32 mouse cellular contexts compared by ENCODE assay signal in genomic region chr17:68312286-68312927, GRCm38 (mm10). TPM values are rescaled to one million over a fixed set of nuclear protein-coding genes. Genes with fewer than 3 reads are reported as not detected.
DNase-seq lines count a peak whose midpoint lies in the region; ATAC-seq and TF ChIP-seq lines count a peak whose summit lies in the region.
"Had no signal": no experiment of that assay in that cellular context is flagged by ENCODE, and none has a peak within 500 bp of the region (broad histone marks: within the 10 kb centered on the region; RNA-seq: fewer than 3 reads in every experiment).

No protein-coding gene starts in this region.

- WGBS in liver, postnatal 0 days (ENCODE audit: insufficient replicate concordance) = 64% methylated on average over 5 of the region's 5 CpGs
- 73% methylated on average over 5 of the region's 5 CpGs for WGBS in intestine, embryonic 16.5 days

- no peak for TF ChIP-seq CTCF in liver, postnatal 0 days (IDR thresholded peaks at IDR 0.05; ENCODE audit: low read depth)

- H3K4me3 ChIP-seq in liver, postnatal 0 days (ENCODE audit: low read depth, low read length) = no peak overlapping the region
- H3K4me3 ChIP-seq in intestine, embryonic 16.5 days (ENCODE audit: low read length) = no peak overlapping the region
- H3K4me3 ChIP-seq: embryonic facial prominence, embryonic 12.5 days; embryonic facial prominence, embryonic 15.5 days; gastrocnemius, adult 2 months; heart, embryonic 10.5 days; heart, embryonic 13.5 days had no signal

- H3K9me3 ChIP-seq in liver, postnatal 0 days (ENCODE audit: low read length) = no peaks in the 10 kb centered on the region
- no peaks in the 10 kb centered on the region for H3K9me3 ChIP-seq in intestine, embryonic 16.5 days (ENCODE audit: control insufficient read depth, low read length)
- H3K9me3 ChIP-seq: embryonic facial prominence, embryonic 12.5 days; embryonic facial prominence, embryonic 15.5 days; heart, embryonic 10.5 days; heart, embryonic 13.5 days had no signal

- TF ChIP-seq EP300 in liver, postnatal 0 days (IDR thresholded peaks at IDR 0.05; ENCODE audit: low read depth) = no peak

- peak; percentile 80 for ATAC-seq in liver, postnatal 0 days
- ATAC-seq in intestine, embryonic 16.5 days = peak; percentile 79
- ATAC-seq: forebrain, embryonic 14.5 days; forebrain, postnatal 0 days; hindbrain, postnatal 0 days; Patski had no signal

- DNase-seq in heart, adult 11 months = peak; percentile 71
- DNase-seq in heart, adult 8-10 months (ENCODE audit: low spot score) = no peak
- DNase-seq in liver, postnatal 0 days = no peak
- DNase-seq in liver = no peak
- peak; percentile 11 for DNase-seq in skeletal muscle tissue, adult 2 months (ENCODE audit: low read depth, low spot score)
- no peak for DNase-seq in spleen, adult 18-20 months
- DNase-seq in adrenal gland, postnatal 36 days = no peak
- DNase-seq: adrenal gland, postnatal 10 days; cerebellum, adult 11-12 months; cerebellum, adult 8-10 months; cerebellum, postnatal 10 days; forebrain, postnatal 0 days; gastrocnemius, adult 2 months; gastrocnemius, postnatal 14 days; heart, adult 18-20 months; heart, postnatal 14 days; heart, postnatal 4 days had no signal

- no peaks in the 10 kb centered on the region for H3K27me3 ChIP-seq in liver, postnatal 0 days (ENCODE audit: insufficient read depth, low read length)
- no peaks in the 10 kb centered on the region for H3K27me3 ChIP-seq in intestine, embryonic 16.5 days (replicated peaks; ENCODE audit: control insufficient read depth, insufficient read depth, low read length)
- H3K27me3 ChIP-seq: CH12.LX; embryonic facial prominence, embryonic 12.5 days; embryonic facial prominence, embryonic 15.5 days; heart, embryonic 13.5 days had no signal

- no peak overlapping the region for H3K27ac ChIP-seq in liver, postnatal 0 days (ENCODE audit: low read depth)
- no peak overlapping the region for H3K27ac ChIP-seq in intestine, embryonic 16.5 days (ENCODE audit: low read length)
- H3K27ac ChIP-seq: embryonic facial prominence, embryonic 12.5 days; embryonic facial prominence, embryonic 15.5 days; gastrocnemius, adult 2 months; heart, embryonic 10.5 days; heart, embryonic 13.5 days; hindbrain, embryonic 14.5 days; hindbrain, postnatal 0 days had no signal

- H3K36me3 ChIP-seq in liver, postnatal 0 days (replicated peaks; ENCODE audit: insufficient read depth, low read length) = no peaks in the 10 kb centered on the region
- no peaks in the 10 kb centered on the region for H3K36me3 ChIP-seq in intestine, embryonic 16.5 days (ENCODE audit: control insufficient read depth, insufficient read depth, low read length)
- H3K36me3 ChIP-seq: embryonic facial prominence, embryonic 12.5 days; embryonic facial prominence, embryonic 15.5 days; G1E; heart, embryonic 10.5 days; heart, embryonic 13.5 days had no signal

- no peak overlapping the region for H3K4me2 ChIP-seq in liver, postnatal 0 days (ENCODE audit: low read depth, low read length)
- no peak overlapping the region for H3K4me2 ChIP-seq in intestine, embryonic 16.5 days (ENCODE audit: low read depth, low read length)
- H3K4me2 ChIP-seq: embryonic facial prominence, embryonic 12.5 days; embryonic facial prominence, embryonic 15.5 days; heart, embryonic 13.5 days; hindbrain, embryonic 14.5 days had no signal

- H3K4me1 ChIP-seq in liver, postnatal 0 days (ENCODE audit: insufficient read depth) = no peaks in the 10 kb centered on the region
- H3K4me1 ChIP-seq in intestine, embryonic 16.5 days (ENCODE audit: control insufficient read depth, insufficient read depth, low read length) = no peaks in the 10 kb centered on the region
- H3K4me1 ChIP-seq: embryonic facial prominence, embryonic 12.5 days; embryonic facial prominence, embryonic 15.5 days; heart, embryonic 10.5 days; heart, embryonic 13.5 days had no signal

- H3K9ac ChIP-seq in liver, postnatal 0 days (replicated peaks) = no peak overlapping the region
- H3K9ac ChIP-seq in intestine, embryonic 16.5 days (ENCODE audit: low read depth, low read length) = no peak overlapping the region
- H3K9ac ChIP-seq: embryonic facial prominence, embryonic 12.5 days; embryonic facial prominence, embryonic 15.5 days; forebrain, postnatal 0 days; heart, embryonic 13.5 days; hindbrain, embryonic 14.5 days had no signal

RNA-seq across cellular contexts. Expression of gene L3mbtl4, which starts 38.8 kb away (rescaled TPM):
- total RNA-seq in heart, adult 8-10 months (2022) = not detected
- polyA plus RNA-seq in liver, postnatal 0 days (2015; fragmentation: Nextera tagmentation; extraction: Ambion mirVana) = not detected in 2 replicates
- polyA plus RNA-seq in intestine, embryonic 16.5 days (2015; fragmentation: Nextera tagmentation; extraction: Ambion mirVana) = 0.46 and 0.53 TPM in 2 replicates
- under 1 TPM in 1 of 2 experiments, not detected in 1; 0.40 TPM for total RNA-seq in adrenal gland, postnatal 36 days (2021)
- total RNA-seq: CH12.LX; gastrocnemius, postnatal 14 days; gastrocnemius, postnatal 4 days; heart, postnatal 14 days; heart, postnatal 4 days had no signal
- polyA plus RNA-seq: embryonic facial prominence, embryonic 15.5 days; forebrain, embryonic 11.5 days; G1E; heart, embryonic 10.5 days; heart, embryonic 16.5 days; hindbrain, embryonic 11.5 days had no signal

Comparison
In these comparisons a context has a peak if more than half of its experiments do, and no peak if none do; other contexts are left out.
1. DNase-seq: peak in heart, adult 11 months (single experiment) and skeletal muscle tissue, adult 2 months (single experiment); none in heart, adult 8-10 months (single experiment), liver, postnatal 0 days (single experiment), liver (single experiment), spleen, adult 18-20 months (0 of 2) and adrenal gland, postnatal 36 days (0 of 2).